Comparison of ENCODE assay signal across 9 mouse cellular contexts in the genomic region with DNA sequence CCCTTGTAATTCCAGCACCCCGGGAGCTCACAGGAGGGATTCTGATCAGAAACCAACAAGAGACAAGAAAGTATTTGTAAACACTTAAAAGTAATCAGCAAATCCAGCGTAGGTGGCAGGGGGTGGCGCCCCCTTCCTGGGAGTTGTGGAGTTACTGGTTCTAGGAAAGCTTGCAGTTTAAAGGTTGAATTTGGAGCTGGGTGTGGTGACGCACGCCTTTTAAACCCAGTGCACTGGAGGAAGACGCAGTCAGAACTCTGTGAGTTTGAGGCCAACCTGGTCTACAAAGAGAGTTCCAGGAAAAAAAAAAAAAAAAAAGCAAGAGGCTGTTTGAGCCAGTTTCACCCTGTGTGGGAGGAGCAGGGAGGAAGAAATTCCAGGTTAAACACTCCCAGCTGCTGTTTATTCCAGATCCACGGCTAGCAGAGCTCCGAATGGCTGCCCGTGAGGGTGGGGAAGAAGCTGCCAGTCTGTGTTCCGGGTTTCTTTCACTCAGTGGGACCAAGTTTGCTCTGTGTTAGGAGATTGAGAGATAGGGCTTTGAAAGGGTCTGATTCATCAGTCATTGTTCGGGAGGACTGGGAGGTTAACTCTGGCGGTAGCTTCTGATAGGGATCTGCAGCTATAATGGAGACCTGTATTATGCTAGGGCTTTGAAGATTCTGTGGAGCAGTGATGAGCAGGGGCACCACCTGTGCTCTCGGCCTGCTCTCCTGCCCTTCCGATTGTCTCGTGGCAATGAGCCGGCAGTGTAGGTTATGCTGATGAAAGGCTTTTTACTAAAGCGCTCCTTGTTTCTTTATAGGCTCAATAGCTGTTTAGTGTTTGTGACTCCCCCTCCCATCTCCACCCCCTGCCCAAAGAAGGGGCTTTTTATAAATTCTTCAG.
A peak's percentile ranks its signal among the peaks of the same experiment; 100 is the strongest.
DNase-seq lines count a peak whose midpoint lies in the region; ATAC-seq and TF ChIP-seq lines count a peak whose summit lies in the region.
"Had no signal": no experiment of that assay in that cellular context is flagged by ENCODE, and none has a peak within 500 bp of the region (broad histone marks: within the 10 kb centered on the region; RNA-seq: fewer than 3 reads in every experiment).

No protein-coding gene starts in this region.

- no peak overlapping the region for H3K4me2 ChIP-seq in midbrain, embryonic 11.5 days
- H3K4me2 ChIP-seq in midbrain, embryonic 13.5 days (replicated peaks): no peak overlapping the region
- no peak overlapping the region for H3K4me2 ChIP-seq in forebrain, postnatal 0 days (ENCODE audit: low read depth)
- H3K4me2 ChIP-seq: liver, embryonic 13.5 days had no signal

- H3K9me3 ChIP-seq in midbrain, embryonic 11.5 days (ENCODE audit: control insufficient read depth, low read length): no peaks in the 10 kb centered on the region
- H3K9me3 ChIP-seq in midbrain, embryonic 13.5 days: no peaks in the 10 kb centered on the region
- H3K9me3 ChIP-seq in forebrain, postnatal 0 days (ENCODE audit: low read length): no peaks in the 10 kb centered on the region
- H3K9me3 ChIP-seq: liver, embryonic 13.5 days had no signal

- TF ChIP-seq POLR2A in thymus, adult 2 months (IDR thresholded peaks at IDR 0.05; ENCODE audit: control insufficient read depth, extremely low read depth, insufficient read depth, low read length, poor library complexity): no peak

- WGBS in midbrain, embryonic 11.5 days: 55% methylated on average over 17 of the region's 17 CpGs
- WGBS in midbrain, embryonic 13.5 days: 46% methylated on average over 17 of the region's 17 CpGs
- WGBS in forebrain, postnatal 0 days: 45% methylated on average over 17 of the region's 17 CpGs
- WGBS in thymus, adult 2 months: 88% methylated on average over 17 of the region's 17 CpGs

- intact Hi-C loops in left cerebral cortex, postnatal 4 days (cut with DNase I): loop anchor here (10.0 kb wide), 1 partner anchor 71 kb away; no protein-coding TSS in a partner anchor

- H3K4me3 ChIP-seq in midbrain, embryonic 11.5 days (ENCODE audit: low read depth, low read length): no peak overlapping the region
- no peak overlapping the region for H3K4me3 ChIP-seq in midbrain, embryonic 13.5 days (replicated peaks)
- no peak overlapping the region for H3K4me3 ChIP-seq in forebrain, postnatal 0 days (ENCODE audit: low read depth, low read length)
- H3K4me3 ChIP-seq in thymus, adult 2 months (ENCODE audit: control insufficient read depth, insufficient read depth, low read length): no peak overlapping the region
- H3K4me3 ChIP-seq: liver, embryonic 13.5 days had no signal

- no peak overlapping the region for H3K9ac ChIP-seq in midbrain, embryonic 11.5 days (ENCODE audit: low read length)
- H3K9ac ChIP-seq in midbrain, embryonic 13.5 days (replicated peaks): no peak overlapping the region
- H3K9ac ChIP-seq in forebrain, postnatal 0 days: no peak overlapping the region
- H3K9ac ChIP-seq: liver, embryonic 13.5 days had no signal

- H3K4me1 ChIP-seq in midbrain, embryonic 11.5 days (ENCODE audit: control insufficient read depth, insufficient read depth, low read length): peaks cover 15% of the 10 kb centered on the region
- peaks cover 79% of the 10 kb centered on the region for H3K4me1 ChIP-seq in midbrain, embryonic 13.5 days (replicated peaks)
- peaks cover 31% of the 10 kb centered on the region for H3K4me1 ChIP-seq in forebrain, postnatal 0 days (ENCODE audit: insufficient read depth)
- peaks cover 14% of the 10 kb centered on the region for H3K4me1 ChIP-seq in thymus, adult 2 months (replicated peaks; ENCODE audit: control insufficient read depth, insufficient read depth, low read length)

- no peaks in the 10 kb centered on the region for H3K27me3 ChIP-seq in midbrain, embryonic 11.5 days (ENCODE audit: control insufficient read depth, insufficient read depth, low read length)
- H3K27me3 ChIP-seq in midbrain, embryonic 13.5 days: no peaks in the 10 kb centered on the region
- H3K27me3 ChIP-seq in forebrain, postnatal 0 days (ENCODE audit: insufficient read depth, low read length): no peaks in the 10 kb centered on the region
- no peaks in the 10 kb centered on the region for H3K27me3 ChIP-seq in thymus, adult 2 months (ENCODE audit: control insufficient read depth, insufficient read depth, low read length)
- H3K27me3 ChIP-seq: liver, embryonic 13.5 days had no signal

- 0 out of 2 replicates have a peak, but pooled peaks have one; percentile 19 for ATAC-seq in midbrain, embryonic 11.5 days (ENCODE audit: low FRiP score)
- no peak for ATAC-seq in midbrain, embryonic 13.5 days
- ATAC-seq in forebrain, postnatal 0 days: no peak

- no peak overlapping the region for H3K27ac ChIP-seq in midbrain, embryonic 11.5 days (ENCODE audit: low read depth, low read length)
- H3K27ac ChIP-seq in midbrain, embryonic 13.5 days: no peak overlapping the region
- H3K27ac ChIP-seq in forebrain, postnatal 0 days (ENCODE audit: low read depth, low read length): no peak overlapping the region
- H3K27ac ChIP-seq in thymus, adult 2 months (ENCODE audit: control insufficient read depth, insufficient read depth, low read length): no peak overlapping the region
- H3K27ac ChIP-seq: liver, embryonic 13.5 days had no signal

- no peaks in the 10 kb centered on the region for H3K36me3 ChIP-seq in midbrain, embryonic 11.5 days (ENCODE audit: control insufficient read depth, insufficient read depth, low read length)
- H3K36me3 ChIP-seq in midbrain, embryonic 13.5 days: no peaks in the 10 kb centered on the region
- no peaks in the 10 kb centered on the region for H3K36me3 ChIP-seq in forebrain, postnatal 0 days (ENCODE audit: insufficient read depth)
- no peaks in the 10 kb centered on the region for H3K36me3 ChIP-seq in thymus, adult 2 months (ENCODE audit: control insufficient read depth, insufficient read depth, low read length)
- H3K36me3 ChIP-seq: liver, embryonic 13.5 days had no signal

- peak; percentile 28 for DNase-seq in embryo, embryonic 10 days (ENCODE audit: low spot score)
- DNase-seq in embryo, embryonic 9.5 days (ENCODE audit: extremely low spot score): no peak
- DNase-seq in midbrain, embryonic 11.5 days (ENCODE audit: low spot score, missing footprints): no peak
- no peak for DNase-seq in forebrain, postnatal 0 days
- peak; percentile 22 for DNase-seq in thymus, adult 2 months
- no peak for DNase-seq in left cerebral cortex, postnatal 4 days
- DNase-seq in frontal cortex, adult 2 months (ENCODE audit: extremely low spot score in 1 of 2, low spot score in 1 of 2): no peak
- DNase-seq: liver, embryonic 13.5 days had no signal

- TF ChIP-seq CTCF in forebrain, postnatal 0 days (IDR thresholded peaks at IDR 0.05; ENCODE audit: low read depth): peak; percentile 56
- no peak for TF ChIP-seq CTCF in thymus, adult 2 months (IDR thresholded peaks at IDR 0.05; ENCODE audit: borderline replicate concordance, control insufficient read depth, extremely low read depth, insufficient read depth, low read length, poor library complexity)

Comparison
In these comparisons a context has a peak if more than half of its experiments do, and no peak if none do; other contexts are left out.
1. DNase-seq: peak in embryo, embryonic 10 days (single experiment) and thymus, adult 2 months (single experiment); none in embryo, embryonic 9.5 days (single experiment), midbrain, embryonic 11.5 days (single experiment), forebrain, postnatal 0 days (single experiment), left cerebral cortex, postnatal 4 days (single experiment) and frontal cortex, adult 2 months (0 of 2).